Mouse (Mus musculus) thymus, postnatal 4 days (tissue): ENCODE results near the gene Pafah1b2.

ENCODE experiments used
- DNase-seq: peaks from one replicate; pipeline ENCODE4 v3.0.0; 2021

The Pafah1b2 gene

DNA sequence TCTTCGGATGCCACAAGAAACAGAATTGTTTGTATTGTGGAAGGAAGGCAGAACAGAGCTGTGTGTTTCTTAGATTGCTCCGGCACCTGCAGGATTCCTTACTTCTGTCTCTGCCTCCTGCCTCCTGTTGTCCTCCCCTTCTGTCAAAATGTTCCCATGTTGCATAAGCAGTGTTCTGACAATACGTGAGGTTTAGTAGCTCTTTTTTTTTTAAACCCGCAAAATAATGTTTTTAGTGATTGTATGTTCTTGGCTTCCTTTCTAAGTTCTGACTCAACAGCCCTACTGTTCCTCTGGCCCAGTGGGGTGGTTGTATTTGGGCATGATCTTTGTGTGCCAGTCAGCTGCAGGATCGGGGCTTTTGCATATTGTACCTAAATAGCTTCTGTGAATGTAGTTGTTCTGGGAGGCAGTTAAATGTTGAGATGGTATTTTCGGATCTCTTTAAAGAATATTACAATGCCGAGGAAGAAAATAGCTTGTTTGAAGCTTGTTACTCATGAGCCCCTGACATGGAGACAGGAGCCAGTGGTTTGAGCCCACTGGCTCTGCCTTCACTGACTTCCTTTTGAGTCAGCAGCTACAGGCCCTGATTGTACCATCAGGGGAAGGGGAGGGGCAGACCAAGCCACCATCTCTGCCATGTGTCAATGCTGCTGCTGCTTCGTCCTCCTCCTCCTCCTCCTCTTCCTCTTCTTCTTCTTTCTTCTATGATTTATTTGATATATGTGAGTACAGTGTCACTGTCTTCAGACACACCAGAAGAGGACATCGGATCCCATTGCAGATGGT lies 13.8 kb upstream of the Pafah1b2 start:
- DNase-seq: no peak

DNA sequence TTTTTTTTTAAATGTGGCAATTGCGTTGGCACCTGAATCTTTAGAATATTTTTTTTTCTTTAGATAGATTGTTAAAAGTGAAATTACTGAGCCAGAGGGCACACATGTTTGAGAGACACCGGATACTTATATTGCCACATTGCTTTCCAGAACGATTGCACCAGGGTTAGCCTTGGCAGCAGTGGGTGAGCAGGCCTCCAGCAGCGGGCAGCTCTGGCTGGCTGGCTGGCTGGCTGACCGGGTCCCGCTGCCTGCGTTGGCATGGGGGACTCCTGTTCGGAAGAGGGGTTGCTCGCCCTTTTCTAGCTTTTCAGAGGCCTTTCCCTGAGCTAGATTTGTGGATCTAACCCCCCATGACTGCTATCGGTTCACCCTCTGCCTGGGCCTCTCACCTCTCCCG lies 11.1 kb upstream of the Pafah1b2 start:
- no peak for DNase-seq

DNA sequence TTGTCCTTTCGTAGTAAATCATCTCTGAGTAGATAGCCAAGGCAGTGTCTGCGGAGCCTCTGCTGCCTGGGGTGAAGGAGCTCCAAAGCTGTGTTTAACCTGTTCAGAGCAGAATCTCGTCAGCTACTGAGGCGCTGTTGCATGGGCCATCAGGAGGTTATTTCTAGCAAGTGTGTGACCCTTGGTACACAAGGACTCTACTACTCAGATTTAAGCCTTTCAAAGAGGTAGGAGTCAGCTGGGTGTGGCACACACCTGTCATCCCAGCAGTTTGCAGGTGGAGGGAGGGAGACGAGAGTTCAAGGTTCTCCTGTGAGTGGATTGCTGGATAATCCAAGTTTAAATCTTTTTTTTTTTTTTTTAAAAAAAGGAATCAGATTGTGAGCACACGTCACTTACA lies 7.5 kb upstream of the Pafah1b2 start:
- no peak for DNase-seq

DNA sequence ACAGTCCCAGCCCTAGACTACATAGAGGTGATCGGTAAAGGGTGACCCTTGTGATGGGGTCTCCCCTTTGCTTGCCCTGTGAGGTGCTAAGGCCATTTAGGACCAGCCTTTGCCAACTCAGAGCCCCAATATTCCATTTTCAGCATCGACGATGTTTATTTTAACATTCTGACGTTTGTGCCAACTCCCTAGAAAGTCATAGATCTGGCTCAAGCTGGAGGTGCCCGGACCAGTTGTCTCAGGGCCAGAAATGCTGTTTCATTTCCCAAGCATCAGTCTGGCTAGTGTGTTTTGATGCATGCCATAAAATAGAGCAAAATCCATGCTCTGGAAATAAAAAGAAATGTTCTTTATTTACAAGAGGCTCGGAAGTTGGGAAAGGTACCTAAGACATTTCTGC lies 5.8 kb upstream of the Pafah1b2 start:
- DNase-seq: no peak

DNA sequence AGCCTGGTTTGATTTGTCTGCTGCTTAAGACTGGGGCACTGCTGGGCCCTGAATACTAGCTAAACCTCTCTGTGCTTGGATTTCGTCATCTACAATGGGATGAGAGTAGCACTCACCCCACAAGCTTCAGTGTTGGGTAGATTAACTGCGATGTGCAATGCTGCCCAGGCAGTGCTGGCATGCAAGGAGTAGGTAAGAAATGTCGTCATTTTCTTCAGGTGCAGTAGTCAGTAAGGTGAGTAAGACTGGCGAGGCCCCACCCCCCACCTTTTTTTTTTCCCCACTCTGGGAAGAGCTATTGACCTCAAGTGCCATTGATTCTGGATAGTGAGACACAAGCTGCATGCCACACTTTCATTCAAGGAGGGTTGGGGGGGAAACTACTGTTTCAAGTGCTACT lies 3.9 kb upstream of the Pafah1b2 start:
- DNase-seq: no peak

DNA sequence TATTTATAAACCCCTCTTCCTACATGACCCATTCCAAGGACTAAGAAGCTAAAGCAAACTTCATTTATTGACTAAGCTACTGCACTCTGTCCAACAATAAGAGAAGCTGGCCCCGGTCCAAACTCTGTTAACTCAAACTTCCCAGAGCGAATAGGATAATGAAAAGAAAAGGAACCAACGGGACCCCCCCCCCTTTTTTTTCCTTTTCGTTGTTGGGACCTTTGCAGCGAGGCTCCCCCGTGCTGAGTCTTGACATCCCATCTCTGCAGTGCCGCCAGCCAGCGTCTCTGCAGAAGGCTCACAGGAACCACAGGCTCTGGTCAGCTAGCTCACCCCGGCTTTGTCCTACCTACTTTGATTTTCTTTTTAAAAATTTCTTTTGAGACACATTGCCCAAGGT lies 3.3 kb upstream of the Pafah1b2 start:
- no peak for DNase-seq

DNA sequence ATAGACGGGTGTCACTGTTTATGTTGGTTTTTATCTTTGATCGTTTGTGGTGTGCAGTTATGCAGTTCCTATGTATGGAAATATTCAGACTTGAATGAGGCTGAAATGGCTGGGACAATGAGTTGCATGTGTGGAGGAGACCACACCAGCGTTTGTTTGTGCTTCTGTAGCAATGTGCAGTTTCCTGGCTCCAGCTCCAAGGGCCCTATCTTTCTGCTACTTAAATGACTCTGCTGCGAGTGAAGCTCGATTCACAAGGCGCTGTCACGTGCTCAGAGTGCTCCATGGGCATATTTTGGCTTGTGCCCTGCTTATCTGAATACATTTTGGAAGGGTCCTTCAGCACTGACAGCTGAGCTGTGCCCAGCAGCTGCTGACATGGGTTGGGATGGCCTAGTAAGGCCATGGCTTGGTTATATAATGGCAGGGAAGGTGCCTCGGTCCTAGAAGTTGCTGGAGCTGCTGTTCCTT lies 2.6 kb upstream of the Pafah1b2 start:
- DNase-seq: no peak

DNA sequence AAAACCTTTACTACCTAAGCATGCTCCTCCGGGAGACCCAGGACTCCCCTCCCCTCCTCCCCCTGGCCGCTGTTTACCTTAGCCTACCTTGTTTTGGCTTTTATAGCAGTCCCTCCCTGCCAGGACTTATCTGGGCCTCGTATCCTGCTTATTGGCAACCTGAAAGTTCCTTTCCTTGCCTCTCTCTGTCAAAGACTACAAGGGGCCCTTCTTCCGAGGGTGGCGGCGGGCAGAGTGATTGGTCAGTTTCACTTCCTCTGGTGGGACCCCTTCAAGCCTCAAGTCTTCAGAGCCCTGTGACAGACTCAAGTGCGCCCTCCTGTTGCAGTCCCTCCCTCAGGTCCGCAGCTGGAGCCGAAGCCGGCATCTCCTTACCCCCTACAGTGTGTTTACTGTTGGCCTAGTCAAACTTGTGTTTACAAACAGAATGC lies 1.8 kb upstream of the Pafah1b2 start:
- peak; percentile 78 for DNase-seq

DNA sequence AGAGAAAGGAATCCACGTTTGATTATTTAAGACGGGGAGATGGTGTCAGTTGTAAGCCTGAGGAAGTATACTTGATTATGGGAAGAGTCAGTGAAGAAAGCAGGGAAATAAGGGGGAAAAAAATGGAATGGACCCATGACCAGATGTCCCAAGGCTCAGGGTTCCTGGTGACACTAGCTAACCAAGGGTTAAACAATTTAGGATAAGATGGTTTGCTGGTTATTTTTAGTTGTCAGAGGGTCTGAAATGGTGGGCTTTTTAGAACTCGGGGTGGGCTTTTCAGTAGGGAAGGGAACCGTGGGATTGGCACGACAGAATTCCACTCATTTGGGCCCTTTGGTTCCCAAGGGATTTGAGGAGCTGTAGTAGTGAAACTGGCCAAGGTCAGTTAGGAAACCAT lies 1.1 kb upstream of the Pafah1b2 start:
- no peak for DNase-seq

DNA sequence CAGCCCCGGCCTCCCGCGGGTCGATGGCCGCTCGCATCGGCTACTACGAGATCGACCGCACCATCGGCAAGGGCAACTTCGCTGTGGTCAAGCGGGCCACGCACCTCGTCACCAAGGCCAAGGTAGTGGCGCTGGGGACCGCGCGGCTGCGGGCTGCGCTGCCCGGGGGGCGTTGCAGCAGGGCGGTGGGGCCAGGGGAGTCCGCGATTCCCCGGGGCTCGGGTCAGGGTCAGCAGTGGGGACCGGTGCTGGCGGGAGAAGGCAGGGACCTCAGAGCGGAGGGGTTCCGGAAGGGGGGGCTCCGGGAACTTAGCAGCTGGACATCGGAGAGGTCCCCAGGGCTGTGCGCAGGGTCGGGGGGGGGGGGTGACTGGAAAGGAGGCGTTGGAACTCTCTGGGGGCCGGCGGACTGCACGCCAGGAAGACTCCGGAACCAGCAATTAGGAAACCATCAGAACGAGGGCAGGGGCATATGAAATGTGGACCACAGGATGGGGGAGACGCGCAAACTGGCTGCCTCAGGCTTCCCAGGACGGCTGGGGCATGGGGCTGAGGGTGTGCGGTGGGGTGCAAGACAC lies 608 bp upstream of the Pafah1b2 start:
- DNase-seq: peak; percentile 66

DNA sequence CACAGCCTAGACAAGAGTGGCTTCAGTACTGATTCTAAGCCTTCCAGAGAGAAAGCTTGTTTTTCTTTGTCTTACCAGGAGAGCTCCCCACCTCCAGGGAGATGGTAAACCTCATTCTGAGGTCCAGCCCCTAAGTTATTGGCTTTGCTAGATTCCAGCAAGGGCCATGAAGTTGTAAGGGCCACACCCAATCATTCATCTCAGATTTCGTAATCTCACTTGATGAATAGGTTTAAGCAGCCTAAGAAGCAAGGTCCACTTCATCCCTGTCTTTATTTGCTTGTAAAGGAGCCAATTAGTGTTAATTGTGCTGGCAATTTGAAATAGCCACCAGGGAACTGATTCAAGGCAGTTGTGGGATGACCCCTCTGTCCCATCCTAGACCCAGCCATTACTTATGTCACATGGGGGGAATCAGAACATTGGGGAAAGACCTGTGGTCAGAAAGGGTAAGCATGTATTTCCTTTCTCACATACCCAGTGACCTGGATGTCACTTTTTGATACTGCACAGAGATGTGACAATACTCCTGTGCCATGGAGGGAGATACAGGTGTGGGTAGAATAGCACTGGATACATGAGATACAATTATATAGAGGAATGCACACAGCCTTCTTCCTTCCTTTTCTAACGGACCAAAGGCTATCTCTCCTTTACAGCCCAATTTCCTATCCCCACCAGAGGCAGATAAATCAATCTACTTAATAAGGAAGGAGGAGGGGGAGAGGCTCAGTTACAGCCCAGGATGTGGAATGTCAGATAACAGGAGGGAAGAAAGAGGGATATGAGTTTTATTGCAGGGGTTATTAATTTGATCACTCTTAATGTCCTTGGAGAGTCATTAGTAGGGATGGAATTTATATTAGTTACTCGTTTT lies 1.2 kb downstream of the Pafah1b2 start:
- no peak for DNase-seq

DNA sequence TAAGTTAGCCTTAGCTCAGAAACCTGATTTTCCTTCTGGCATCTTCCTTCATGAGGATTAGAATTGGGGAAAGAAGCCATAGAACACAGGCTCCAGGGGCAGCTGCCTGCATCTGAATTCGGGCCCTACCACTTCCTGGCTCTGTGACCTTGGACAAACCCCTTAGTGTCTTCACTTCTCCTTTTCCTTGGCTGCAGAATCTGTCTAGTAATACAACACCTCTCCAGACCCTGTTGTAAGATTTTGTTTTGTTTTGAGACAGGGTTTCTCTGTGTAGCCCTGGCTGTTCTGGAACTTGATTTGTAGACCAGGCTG lies 2.9 kb downstream of the Pafah1b2 start:
- DNase-seq: no peak

DNA sequence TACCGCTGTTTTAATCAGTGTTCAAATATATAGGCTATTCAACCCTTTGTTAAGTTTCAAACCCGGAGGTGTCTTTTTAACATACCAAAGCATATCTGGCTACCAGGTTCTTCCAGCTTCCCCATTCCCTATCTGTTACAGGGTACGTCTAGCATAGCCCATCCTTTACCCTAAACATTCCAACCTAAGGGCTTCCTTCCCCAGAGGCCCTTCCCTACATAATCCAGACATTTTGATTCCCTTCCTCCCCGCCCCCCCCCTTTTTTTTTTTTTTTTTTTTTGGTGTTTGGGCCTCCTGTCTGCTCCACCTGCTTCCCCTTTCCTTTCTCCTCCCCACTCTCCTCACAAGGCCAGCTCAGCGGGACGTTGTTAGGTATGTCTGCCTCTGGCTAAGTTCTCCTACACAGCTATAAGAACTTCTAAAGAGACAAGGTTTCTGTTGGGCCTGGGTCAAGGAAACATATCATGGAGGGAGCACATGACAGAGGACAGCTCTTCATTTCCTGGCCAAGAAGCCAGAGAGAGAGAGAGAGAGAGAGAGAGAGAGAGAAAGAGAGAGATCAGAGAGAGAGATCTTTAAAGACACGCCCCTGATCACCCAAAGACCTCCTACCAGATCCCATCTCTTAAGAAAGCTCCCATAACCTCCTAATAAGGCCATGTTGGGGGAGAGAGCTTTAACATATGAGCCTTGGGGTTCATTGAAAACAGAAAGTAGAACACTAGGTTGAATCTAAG lies 3.4 kb downstream of the Pafah1b2 start:
- no peak for DNase-seq

DNA sequence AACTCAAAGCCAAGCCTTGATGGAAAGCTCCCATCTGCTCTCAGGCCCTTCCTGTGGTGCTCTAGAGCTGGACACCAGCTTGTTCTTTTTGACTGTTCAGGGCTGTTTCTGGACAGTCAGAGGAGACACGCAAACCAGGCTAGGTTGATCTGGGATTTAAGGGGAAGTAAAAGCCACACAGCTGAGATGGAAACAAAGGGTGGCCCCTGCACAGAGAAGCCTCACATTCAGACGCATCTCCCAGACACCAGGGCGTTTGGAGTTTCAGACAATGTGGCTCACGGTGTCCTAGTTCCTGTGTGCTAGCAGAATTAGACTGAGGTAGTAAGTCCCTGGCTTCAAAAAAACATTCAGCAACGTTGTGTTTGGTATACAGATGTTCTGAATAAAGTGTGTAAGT lies 6.3 kb downstream of the Pafah1b2 start:
- no peak for DNase-seq

DNA sequence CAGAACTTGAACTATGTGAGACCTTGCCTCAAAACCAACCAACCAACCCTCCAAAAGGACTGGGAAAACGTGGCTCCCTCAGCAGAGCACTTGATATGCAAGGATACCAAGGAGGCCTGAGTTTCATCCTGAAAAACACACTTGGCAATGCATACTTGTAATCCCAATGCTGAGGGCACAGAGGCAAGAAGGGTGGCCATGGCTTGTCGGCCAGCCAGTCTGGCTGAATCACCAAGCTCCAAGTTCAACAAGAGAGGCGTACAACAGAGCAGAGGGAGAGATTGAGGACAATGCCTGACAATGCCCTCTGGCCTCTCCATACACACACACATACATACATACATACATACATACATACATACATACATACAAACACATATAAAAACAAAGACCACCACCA lies 8.0 kb downstream of the Pafah1b2 start:
- no peak for DNase-seq

DNA sequence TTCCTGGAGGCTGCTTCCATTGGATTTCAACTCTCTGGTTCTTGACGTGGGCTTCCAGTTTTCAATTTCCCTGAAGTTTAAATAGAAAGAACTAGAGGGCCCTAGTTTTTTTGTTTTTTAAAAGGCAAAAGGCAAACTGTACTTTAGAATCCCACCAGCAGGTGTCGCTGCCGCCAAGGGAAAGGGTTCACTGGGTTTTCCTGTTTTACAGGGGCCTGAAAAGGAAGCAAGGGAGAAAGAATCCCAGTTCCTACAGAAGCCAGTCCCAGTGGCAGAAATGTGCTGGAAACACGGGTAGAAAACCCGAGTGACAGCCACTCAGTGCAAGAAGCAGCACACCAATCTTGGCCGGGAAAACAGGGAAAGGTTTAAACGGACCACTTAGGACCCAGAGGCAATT lies 8.8 kb downstream of the Pafah1b2 start:
- DNase-seq: peak; percentile 90

DNA sequence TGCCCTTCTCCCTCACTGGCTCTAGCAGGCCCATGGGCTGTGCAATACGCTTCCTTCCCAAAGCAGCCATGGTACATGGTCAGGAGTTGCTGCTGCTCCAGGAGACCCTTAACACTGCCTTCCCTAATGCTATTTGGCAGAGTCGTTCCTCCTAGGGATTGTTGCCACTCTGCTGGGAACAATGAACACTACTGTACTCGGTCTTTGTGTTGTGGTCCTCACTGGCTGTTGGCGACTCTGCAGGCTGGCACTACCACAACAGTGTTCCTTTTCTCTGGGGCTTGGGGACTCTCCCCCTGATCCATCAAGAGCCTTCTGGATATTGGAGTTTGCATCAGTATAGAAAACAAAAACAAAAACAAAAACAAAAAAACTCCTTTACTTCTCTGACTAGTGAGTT lies 13.5 kb downstream of the Pafah1b2 start:
- DNase-seq: no peak

DNA sequence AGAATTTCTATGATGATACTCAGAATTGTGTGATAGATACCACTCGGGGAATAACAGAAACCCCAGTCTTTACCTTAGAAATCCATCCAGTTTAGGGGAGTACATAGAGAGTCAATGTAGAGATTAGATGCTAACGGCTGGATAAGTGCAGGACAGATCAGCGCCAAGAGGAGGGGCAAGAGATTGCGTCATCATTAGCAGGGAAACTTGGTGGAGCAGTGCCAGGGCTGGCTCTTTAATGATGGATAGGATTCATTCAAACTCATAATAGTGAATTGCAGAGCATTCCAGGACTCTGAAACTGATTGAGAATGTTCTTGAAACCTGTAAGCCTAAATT lies 27.3 kb downstream of the Pafah1b2 start:
- DNase-seq: no peak

DNA sequence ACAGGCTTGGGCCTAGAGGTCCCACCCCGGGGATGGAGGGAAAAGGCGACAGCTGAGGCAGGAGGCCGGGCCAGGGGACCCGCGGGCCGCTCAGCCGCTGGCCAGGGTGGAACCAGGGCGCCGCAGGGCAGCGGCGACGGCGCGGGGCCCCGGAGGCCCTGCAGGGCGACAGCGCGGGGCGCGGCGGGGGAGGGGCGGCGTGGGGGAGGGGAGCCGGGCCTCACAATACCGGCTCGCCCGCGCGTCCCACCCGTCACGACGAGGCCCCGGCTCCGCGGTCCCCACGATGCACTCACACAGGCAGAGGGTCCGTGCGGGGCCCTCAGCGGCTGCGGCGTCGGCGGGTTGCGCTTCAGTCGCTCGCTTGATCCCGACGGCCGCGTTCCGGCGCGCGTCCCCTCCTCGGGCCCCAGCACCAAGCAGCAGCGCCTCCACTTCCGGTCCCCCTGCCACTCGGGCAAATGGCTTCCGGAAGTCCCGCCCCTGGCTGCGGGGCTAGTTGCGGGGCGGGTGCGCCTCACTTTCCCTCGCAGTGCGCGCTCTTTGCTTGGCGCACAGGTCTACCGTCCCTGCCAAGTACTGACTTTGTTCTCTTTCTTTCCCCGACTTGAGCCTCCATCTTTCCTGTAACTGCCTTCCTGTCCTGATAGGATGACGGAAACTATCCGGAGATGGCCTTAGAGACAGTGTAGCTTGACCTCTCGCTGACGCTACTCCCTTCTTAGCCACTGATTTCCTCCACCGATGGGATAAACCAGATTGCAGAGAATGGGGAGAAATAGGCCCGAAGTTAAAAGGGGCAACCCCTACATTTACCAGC lies 27.9 kb downstream of the Pafah1b2 start:
- peak; percentile 95 for DNase-seq

DNA sequence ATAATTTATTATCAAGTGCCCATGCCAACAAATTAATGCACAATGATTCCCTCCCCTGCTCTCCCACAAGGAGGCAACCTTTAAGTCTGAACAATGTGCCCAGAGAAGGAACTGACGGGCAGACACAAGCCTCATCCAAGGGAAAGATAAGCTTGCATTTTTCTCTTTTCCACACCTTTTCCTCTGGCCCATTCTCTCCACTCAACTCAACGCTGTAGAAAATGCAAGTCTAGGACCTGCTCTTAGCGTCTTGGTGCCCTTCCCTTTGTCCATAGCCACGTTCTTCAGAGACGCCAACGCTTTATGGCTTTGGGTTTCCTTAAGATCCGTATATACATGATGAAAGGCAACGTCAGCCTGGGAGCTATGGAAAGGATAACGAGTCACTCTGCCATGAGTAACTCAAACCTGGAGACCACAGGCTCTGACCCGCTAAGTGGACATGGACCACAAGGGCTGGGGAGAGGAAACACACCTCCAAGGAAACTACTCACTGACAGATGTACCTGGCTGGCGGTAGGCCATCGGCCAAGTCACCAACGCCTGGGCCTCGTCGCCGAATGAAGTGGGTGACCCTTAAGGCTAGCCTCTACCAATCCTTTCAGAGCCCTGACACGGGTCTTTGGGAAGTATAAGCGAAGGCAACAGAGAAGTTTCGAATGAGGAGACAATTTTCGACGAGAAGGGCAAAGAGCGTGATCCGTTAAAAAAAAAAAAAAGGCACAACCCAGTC lies 28.6 kb downstream of the Pafah1b2 start:
- DNase-seq: peak; percentile 47

DNA sequence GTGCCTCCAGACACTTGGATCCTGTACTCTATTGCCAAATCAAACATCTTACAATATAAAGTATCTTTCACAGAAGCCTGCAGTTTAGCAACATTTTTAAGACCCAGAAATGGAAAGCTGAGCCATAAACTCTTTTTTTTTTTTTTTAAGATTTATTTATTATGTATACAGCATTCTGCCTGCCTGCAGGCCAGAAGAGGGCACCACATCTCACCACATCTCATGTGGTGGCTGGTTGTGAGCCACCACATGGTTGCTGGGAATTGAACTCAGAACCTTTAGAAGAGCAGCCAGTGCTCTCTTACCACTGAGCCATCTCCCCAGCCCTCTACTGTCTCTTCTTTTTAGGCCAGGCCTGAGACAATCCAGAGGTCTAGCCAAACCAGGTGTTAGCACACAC lies 31.2 kb downstream of the Pafah1b2 start:
- DNase-seq: peak; percentile 51

DNA sequence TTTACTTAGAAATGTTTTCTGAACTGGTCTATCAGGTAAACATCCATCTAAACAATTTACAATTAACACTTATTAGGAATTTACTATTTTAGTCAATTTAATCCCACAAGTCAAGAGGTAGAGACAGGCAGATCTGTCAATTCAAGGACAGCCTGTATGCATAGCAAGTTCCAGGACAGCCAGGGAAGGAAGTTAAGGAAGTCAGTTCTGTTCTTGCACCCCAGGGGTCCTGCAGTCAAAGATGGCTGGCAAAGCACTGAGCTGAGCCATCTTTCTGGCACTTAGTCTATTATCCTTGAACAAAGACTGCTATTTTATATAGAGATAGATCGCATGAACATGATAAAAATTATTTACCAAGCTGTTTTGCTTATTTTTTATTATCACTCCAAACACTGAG lies 31.9 kb downstream of the Pafah1b2 start:
- DNase-seq: no peak
